Mouse (Mus musculus): ENCODE results near the gene Hikeshi.

The Hikeshi gene

GRCm38 (mm10) chr7:89913432-89914158 is 27.4 kb downstream of the Hikeshi start:
- DNase-seq = no peak

DNA sequence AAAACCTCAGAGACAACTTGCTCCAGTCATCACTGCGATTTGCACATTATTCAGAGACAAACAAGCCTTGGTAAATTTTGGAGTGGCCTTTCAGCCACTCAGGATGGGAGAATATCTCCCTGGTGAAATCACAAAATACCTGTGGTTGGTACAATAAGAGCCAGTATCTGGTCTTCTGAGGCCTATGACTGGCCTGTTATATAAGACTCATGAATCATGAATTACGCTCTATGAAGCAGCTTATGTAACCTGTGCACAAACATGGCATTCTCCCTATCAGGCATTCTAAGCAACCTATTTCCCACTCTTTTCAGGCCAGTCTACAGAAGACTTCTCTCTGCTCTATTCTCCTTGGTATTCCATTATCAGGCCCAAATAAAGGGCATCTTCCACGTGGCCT is 28.6 kb downstream of the Hikeshi start:
- no peak for DNase-seq

DNA sequence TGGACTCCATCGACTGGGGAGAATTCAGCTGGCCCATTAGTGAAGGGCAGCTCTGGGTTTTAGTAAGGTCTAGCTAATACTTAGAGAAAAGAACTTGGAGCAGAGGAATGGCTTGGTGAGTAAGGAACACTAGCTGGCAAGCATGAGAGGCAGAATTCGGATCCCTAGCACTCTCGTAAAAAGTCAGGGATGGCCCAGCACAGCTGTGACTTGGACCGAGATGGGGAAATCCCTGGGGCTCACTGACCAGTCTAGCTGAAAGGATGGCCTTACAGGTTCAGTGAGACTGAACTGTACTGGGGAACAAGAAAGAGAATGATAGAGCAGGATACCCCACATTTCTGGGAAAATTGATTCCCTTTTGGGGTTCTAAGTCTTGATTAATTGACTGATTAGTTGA is 31.3 kb downstream of the Hikeshi start:
- DNase-seq = no peak

DNA sequence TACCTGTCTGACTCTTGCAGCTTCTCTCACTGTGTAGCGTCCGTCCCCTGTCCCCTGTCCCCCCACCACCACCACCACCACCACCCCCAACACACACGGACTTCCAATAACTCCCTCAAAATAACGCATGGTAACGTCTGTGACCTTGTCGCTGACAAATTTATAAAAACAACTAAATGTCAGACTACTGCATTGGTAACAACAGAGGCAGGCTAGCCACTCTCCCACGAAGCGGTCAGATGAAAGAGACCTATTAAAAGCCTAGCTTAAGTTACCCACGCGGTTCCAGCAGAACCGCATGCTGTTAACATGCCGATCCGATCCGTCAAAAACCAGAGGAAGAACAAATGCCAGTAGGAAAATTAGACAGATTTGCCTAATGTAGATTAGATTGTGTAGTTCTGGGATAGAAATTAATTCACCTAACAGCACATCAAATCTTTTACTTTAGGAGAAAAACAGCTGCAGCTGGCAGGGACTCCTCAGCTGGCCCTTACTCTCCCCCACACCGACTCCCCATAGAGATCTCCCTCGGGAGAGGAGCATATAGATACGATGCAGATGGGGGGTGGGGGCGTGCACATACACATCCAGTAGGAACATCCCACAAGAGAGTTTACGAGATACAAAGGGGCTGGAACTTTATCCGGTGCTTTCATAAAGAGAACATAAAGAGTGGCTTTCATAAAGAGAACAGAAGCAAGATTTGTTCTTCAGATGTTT is 31.9 kb downstream of the Hikeshi start:
- no peak for DNase-seq

GRCm38 (mm10) chr7:89908421-89908820 is 32.6 kb downstream of the Hikeshi start:
- DNase-seq = no peak

- peak; percentile 72 for DNase-seq
Measured at GRCm38 (mm10) chr7:89907950-89908349, 33.1 kb downstream of the Hikeshi start.

DNA sequence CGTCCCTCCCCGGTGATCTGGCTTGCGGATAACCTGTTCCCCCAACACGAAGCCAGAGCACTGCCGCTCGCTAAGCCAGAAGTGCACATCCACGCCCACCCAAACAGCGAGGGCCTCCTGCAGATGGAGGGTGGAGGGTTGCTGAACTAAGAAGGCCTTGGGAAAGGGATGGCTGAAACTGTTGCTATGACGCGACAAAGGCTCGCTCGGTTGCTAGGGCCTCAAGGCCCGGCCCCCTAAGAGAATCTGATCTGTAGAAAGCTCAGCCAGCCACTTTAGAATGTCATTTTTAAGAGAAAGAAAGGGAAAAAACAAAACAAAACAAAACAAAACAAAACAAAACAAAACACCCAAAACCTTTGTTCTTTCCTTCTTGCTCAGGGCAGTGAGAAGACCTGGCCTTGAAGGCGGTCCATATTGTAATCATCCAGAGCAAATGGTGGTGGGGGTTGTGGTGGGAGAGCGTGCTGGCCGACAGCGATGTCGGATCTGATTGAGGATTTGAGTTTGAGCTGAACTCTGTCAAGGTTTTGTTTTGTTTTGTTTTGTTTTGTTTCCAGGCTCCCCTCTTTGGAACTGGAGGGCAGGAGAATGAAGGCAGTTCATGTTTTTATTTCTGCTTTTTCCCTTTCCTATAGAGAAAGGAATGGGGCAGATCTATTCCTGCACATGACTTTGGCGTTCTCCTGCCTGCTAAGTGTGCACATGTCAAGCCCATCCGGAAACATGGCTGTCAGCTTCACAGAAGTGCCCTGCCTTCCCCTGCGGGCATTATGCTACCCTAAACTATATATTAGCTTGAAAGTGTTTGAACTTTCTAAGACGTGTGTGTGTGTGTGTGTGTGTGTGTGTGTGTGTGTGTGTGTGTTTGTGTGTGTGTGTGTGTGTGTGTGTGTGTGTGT is 37.3 kb downstream of the Hikeshi start, which contains the start of gene Ccdc81:
Gene Ccdc81 (minus strand): TSS at position 188 of the 902 bp plus-strand sequence.
- DNase-seq = no peak

DNA sequence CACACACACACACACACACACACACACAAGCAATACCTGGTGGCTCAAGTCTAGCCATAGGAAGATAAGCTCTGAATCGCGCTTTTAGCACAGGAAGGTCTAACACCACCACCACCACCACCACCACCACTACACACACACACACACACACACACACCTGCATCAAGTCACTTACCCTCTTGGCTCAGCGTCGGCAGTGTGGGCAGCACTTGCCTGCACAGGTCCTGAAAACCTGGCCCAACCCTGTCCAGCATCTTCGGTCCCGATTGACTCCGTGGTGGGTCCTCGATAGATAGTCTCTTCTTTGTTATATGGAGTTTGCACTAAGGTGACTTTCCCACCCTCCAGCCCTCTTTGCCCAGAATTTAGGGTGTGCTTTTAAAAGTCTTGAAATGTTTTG is 38.0 kb downstream of the Hikeshi start:
- no peak for DNase-seq

DNA sequence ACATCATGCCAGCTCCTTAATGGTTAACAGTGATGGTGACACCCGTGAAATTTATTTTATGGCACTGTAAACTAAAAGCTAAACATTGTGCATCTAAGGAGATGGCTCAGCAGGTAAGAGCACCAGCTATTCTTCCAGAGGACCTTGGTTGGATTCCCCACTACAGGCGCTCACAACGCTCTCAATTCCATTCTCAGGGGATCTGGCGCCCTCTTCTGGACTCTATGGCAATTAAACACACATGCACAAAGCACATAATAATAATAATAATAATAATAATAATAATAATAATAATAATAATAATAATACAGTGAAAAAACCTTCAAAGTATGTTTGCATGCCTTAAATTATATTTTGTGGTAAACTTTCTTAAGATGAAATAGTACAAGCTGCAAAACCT is 49.1 kb downstream of the Hikeshi start:
- DNase-seq = no peak

DNA sequence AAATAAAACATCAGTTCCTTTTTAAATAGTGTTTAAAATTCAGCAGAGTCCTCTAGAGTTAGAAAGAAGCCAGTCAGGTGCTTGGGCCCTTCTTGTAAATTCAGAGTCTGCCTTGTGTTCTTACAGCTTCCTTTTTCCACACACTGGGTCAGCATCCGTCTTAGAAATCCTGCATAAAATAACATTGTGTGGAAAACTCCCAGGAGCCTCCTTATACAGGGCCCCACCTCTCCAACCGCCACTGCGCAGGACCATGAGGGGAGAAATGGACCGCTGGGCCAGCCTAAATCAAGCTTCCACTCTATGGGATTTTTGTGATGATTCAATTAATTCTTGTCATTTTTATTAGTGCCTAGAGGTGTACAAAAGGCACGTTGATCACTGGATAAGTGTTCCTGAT is 49.6 kb downstream of the Hikeshi start:
- no peak for DNase-seq

GRCm38 (mm10) chr7:89884551-89884950 is 56.5 kb downstream of the Hikeshi start:
- DNase-seq = no peak

- no peak for DNase-seq
Measured at GRCm38 (mm10) chr7:89879686-89880085, 61.3 kb downstream of the Hikeshi start.

All from kidney, postnatal 14 days (tissue).